Mouse (Mus musculus): ENCODE results near the gene Mrgpra2a.
"Not testable (repeated sequence)": the region's sequence is repeated elsewhere in the genome, so short reads cannot be mapped to it uniquely, and the experiment has no call there.

Mrgpra2a gene

GRCm38 (mm10) chr7:47452015-47452414 is at the start of gene Mrgpra2a:
Gene Mrgpra2a, minus strand, starts transcription at chr7:47452139.
- DNase-seq (ENCODE audit: extremely low spot score, low read depth, low spot score) = not testable (repeated sequence)

GRCm38 (mm10) chr7:47491266-47491665 is 39.3 kb upstream of the Mrgpra2a start:
- not testable (repeated sequence) for DNase-seq (ENCODE audit: extremely low spot score, low read depth, low spot score)

- not testable (repeated sequence) for DNase-seq (ENCODE audit: extremely low spot score, low read depth, low spot score)
Measured at GRCm38 (mm10) chr7:47489438-47489837, 37.5 kb upstream of the Mrgpra2a start.

- DNase-seq (ENCODE audit: extremely low spot score, low read depth, low spot score) = not testable (repeated sequence)
Measured at GRCm38 (mm10) chr7:47483181-47483580, 31.2 kb upstream of the Mrgpra2a start.

GRCm38 (mm10) chr7:47473904-47474303 is 22.0 kb upstream of the Mrgpra2a start:
- DNase-seq (ENCODE audit: extremely low spot score, low read depth, low spot score) = not testable (repeated sequence)

GRCm38 (mm10) chr7:47465278-47465981 is 13.5 kb upstream of the Mrgpra2a start:
- not testable (repeated sequence) for DNase-seq (ENCODE audit: extremely low spot score, low read depth, low spot score)

GRCm38 (mm10) chr7:47445729-47446128 is 6.2 kb downstream of the Mrgpra2a start:
- not testable (repeated sequence) for DNase-seq (ENCODE audit: extremely low spot score, low read depth, low spot score)

GRCm38 (mm10) chr7:47436463-47436862 is 15.5 kb downstream of the Mrgpra2a start:
- not testable (repeated sequence) for DNase-seq (ENCODE audit: extremely low spot score, low read depth, low spot score)

GRCm38 (mm10) chr7:47427815-47428508 is 24.0 kb downstream of the Mrgpra2a start:
- not testable (repeated sequence) for DNase-seq (ENCODE audit: extremely low spot score, low read depth, low spot score)

GRCm38 (mm10) chr7:47410602-47411001 is 41.3 kb downstream of the Mrgpra2a start:
- DNase-seq (ENCODE audit: extremely low spot score, low read depth, low spot score) = no peak

GRCm38 (mm10) chr7:47409545-47409944 is 42.4 kb downstream of the Mrgpra2a start:
- no peak for DNase-seq (ENCODE audit: extremely low spot score, low read depth, low spot score)

- DNase-seq (ENCODE audit: extremely low spot score, low read depth, low spot score) = no peak
Measured at GRCm38 (mm10) chr7:47401125-47401524, 50.8 kb downstream of the Mrgpra2a start.

Measured in hindlimb bud, embryonic 11.5 days (tissue).